Mouse (Mus musculus) spleen, postnatal 10 days (tissue): Measurements from ENCODE around the gene Ddx25.
A peak's percentile ranks its signal among the peaks of the same experiment; 100 is the strongest.

Source experiments
- DNase-seq, 2 experiments: peaks; one replicate each; pipeline ENCODE4 v3.0.0; 2021 to 2022; ENCODE audit warnings: low spot score in 2 of 2

The Ddx25 gene

GRCm38 (mm10) chr9:35558257-35559008 lies at the start of gene Ddx25, which contains the start of gene Pus3:
Ddx25 (minus strand) TSS chr9:35558528.
Pus3 (plus strand) TSS chr9:35558595.
- peak in 1 of 2 experiments; percentile 24 for DNase-seq

GRCm38 (mm10) chr9:35607647-35608405 lies 49.5 kb upstream of the Ddx25 start:
- no peak for DNase-seq

GRCm38 (mm10) chr9:35592903-35593302 lies 34.6 kb upstream of the Ddx25 start:
- DNase-seq: no peak

- no peak for DNase-seq
These were observed 29.3 kb upstream of the Ddx25 start for GRCm38 (mm10) chr9:35587674-35588073.

GRCm38 (mm10) chr9:35574416-35574815 lies 16.1 kb upstream of the Ddx25 start:
- no peak for DNase-seq

- no peak for DNase-seq
These were observed 12.3 kb upstream of the Ddx25 start for GRCm38 (mm10) chr9:35570663-35571062.

GRCm38 (mm10) chr9:35569571-35570534 lies 11.5 kb upstream of the Ddx25 start, which contains the start of the genes Pate2 and Hyls1:
Pate2 (plus strand) TSS chr9:35570284.
Hyls1 (minus strand) TSS chr9:35570398.
- DNase-seq: peak; percentile 88 to 96

GRCm38 (mm10) chr9:35567995-35568394 lies 9.7 kb upstream of the Ddx25 start:
- DNase-seq: no peak

- DNase-seq: no peak
These were observed 6.4 kb upstream of the Ddx25 start for GRCm38 (mm10) chr9:35564536-35565240.

- no peak for DNase-seq
These were observed 3.3 kb upstream of the Ddx25 start for GRCm38 (mm10) chr9:35561583-35561982.

- DNase-seq: no peak
These were observed 2.7 kb upstream of the Ddx25 start for GRCm38 (mm10) chr9:35561076-35561475.

GRCm38 (mm10) chr9:35559009-35559890 lies 922 bp upstream of the Ddx25 start:
- DNase-seq: peak; percentile 42 to 78

- DNase-seq: no peak
These were observed 1.7 kb downstream of the Ddx25 start for GRCm38 (mm10) chr9:35556494-35557102.

- no peak for DNase-seq
These were observed 9.9 kb downstream of the Ddx25 start for GRCm38 (mm10) chr9:35548455-35548854.

- DNase-seq: peak in 1 of 2 experiments; percentile 39
These were observed 11.6 kb downstream of the Ddx25 start for GRCm38 (mm10) chr9:35546745-35547144.

- no peak for DNase-seq
These were observed 12.6 kb downstream of the Ddx25 start for GRCm38 (mm10) chr9:35545704-35546103.

- DNase-seq: no peak
These were observed 13.7 kb downstream of the Ddx25 start for GRCm38 (mm10) chr9:35544666-35545065.

GRCm38 (mm10) chr9:35543099-35543860 lies 15.0 kb downstream of the Ddx25 start:
- DNase-seq: no peak

GRCm38 (mm10) chr9:35541941-35542340 lies 16.4 kb downstream of the Ddx25 start:
- no peak for DNase-seq
